Mouse (Mus musculus) ES-Bruce4 (cell line): ENCODE data around the gene Dcst1. TPM values are rescaled to one million over a fixed set of nuclear protein-coding genes. Genes with fewer than 3 reads are reported as not detected.

Experiments
- H3K27ac ChIP-seq: 2 replicates; pipeline ENCODE4 v1.5.1; 2012; ENCODE audit warnings: low read length, inconsistent platforms; ENCODE audit not compliant: insufficient read depth
- H3K27me3 ChIP-seq: 2 replicates; pipeline ENCODE4 v1.6.1; 2012; ENCODE audit warnings: mild to moderate bottlenecking, low read length, inconsistent platforms; ENCODE audit not compliant: control insufficient read depth, poor library complexity, insufficient read depth, severe bottlenecking
- H3K36me3 ChIP-seq: 2 replicates; pipeline ENCODE4 v1.6.1; 2012; ENCODE audit warnings: inconsistent platforms, mild to moderate bottlenecking, low read length, moderate library complexity; ENCODE audit not compliant: control insufficient read depth, poor library complexity, insufficient read depth, severe bottlenecking
- H3K4me1 ChIP-seq: one replicate; pipeline ENCODE4 v1.8.1; 2011; ENCODE audit warnings: low read length; ENCODE audit not compliant: control insufficient read depth, insufficient read depth
- H3K4me3 ChIP-seq: 2 replicates; pipeline ENCODE4 v1.5.1; 2011; ENCODE audit warnings: low read depth, mild to moderate bottlenecking, low read length
- H3K9ac ChIP-seq: 2 replicates; pipeline ENCODE4 v1.6.1; 2012; ENCODE audit warnings: low read depth, mild to moderate bottlenecking, inconsistent platforms; ENCODE audit not compliant: poor library complexity, severe bottlenecking
- H3K9me3 ChIP-seq: replicated peaks from 2 replicates; pipeline ENCODE4 v1.6.1; 2012; ENCODE audit warnings: mild to moderate bottlenecking, low read length, inconsistent platforms; ENCODE audit not compliant: control insufficient read depth, poor library complexity, insufficient read depth, severe bottlenecking
- CTCF ChIP-seq: IDR thresholded peaks from one replicate; pipeline ENCODE4 v1.8.1; 2011; ENCODE audit warnings: low read depth, low read length
- EP300 ChIP-seq: IDR thresholded peaks from 2 replicates; pipeline ENCODE4 v1.6.1; 2011; ENCODE audit warnings: low read depth, low read length; ENCODE audit not compliant: insufficient read depth
- POLR2A ChIP-seq: IDR thresholded peaks from one replicate; pipeline ENCODE4 v1.8.1; 2011; ENCODE audit warnings: low read length; ENCODE audit not compliant: insufficient read depth
- polyA plus RNA-seq: library from polyadenylated mRNA; stranded (reverse); fragments of >200 nt; gene quantifications from 2 replicates; pipeline ENCODE4 v1.2.4, GENCODE M21; 2011; ENCODE audit warnings: low read depth; ENCODE audit not compliant: missing spikeins, insufficient read depth, insufficient read length

Gene Dcst1
- polyA plus RNA-seq, 1 experiment = not detected

DNA sequence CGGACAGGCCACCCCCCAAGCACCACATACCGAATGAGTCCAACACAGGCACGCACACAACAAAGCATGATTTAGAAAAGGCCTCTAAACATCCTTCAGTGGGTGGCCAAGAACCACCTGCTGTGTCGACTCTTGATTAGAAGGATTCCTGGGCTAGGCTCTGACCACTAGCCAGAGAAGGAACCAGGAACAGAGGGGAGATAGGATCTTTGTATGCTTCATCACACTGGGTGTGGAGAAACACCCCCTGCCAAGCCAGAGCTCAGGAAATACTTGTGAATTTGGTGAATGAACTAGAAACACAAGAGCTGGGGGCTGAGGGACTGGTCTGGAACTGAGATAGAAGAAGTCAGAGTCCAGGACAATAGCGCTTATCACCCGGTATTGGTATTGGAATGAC, 28.5 kb downstream of the Dcst1 start:
- H3K36me3 ChIP-seq = 0 out of 2 replicates have a peak, but pooled peaks cover 6% of the 10 kb centered on the region

DNA sequence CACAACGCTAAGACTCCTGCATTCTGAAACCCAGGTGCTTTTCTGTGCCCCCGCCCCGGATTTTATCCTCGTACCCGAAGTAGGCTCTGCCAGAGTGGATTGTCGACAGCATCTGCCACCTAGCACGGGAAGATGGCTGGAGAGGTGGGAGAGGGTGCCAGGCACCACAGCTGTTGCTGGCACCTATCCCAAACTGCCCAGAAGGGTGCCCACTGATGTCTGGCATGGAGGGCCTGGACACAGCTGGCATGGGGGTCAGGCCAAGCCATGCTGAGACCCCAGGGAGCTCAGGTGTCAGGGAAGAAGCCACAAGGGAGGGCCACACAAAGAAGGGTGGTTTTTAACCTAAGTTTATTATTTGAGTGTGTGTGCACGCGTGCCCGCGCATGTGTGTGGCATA, 32.0 kb downstream of the Dcst1 start:
- Histone ChIP-seq H3K36me3 (0 out of 2 replicates have a peak, but pooled peaks cover 6% of the 10 kb centered on the region), H3K27ac (no peak overlapping the region), H3K4me3 (no peak overlapping the region), H3K9ac (no peak overlapping the region), H3K27me3 (no peaks in the 10 kb centered on the region), H3K9me3 (no peaks in the 10 kb centered on the region), H3K4me1 (peaks cover 7% of the 10 kb centered on the region)
- TF ChIP-seq POLR2A = no peak
- TF ChIP-seq EP300 = no peak
- TF ChIP-seq CTCF = no peak

More for the DNA sequence above, 28.5 kb downstream of the Dcst1 start:
- Histone ChIP-seq H3K4me1 (peaks cover 5% of the 10 kb centered on the region), H3K9me3 (no peaks in the 10 kb centered on the region), H3K9ac (0 out of 2 replicates have a peak overlapping the region, but pooled peaks have one; percentile 69), H3K4me3 (peak overlapping the region; percentile 71; the same call in 1 of the 2 replicates), H3K27ac (peak overlapping the region; percentile 13; the same call in 1 of the 2 replicates), H3K27me3 (no peaks in the 10 kb centered on the region)
- no peak for TF ChIP-seq EP300
- no peak for TF ChIP-seq CTCF
- no peak for TF ChIP-seq POLR2A

DNA sequence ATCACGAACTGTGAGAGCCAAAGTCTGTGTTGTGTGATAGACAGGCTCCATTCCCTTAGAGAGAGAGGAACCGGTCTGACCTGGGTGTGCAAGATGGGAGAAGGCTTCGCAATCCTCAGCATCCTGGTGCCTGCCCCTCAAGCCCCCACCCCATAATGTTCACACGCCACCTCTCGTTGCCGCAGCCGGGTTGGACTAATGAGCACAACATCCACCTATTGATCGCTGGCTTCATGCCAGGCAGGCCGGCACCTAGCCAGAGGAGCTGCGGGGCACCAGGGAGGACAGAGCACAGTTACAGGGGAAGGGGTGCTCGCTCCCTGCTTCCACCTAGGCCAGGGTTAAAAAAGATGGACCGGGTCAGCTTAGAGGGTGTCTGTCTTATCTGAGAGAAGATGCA, 32.6 kb downstream of the Dcst1 start:
- TF ChIP-seq CTCF (no peak), EP300 (no peak), POLR2A (no peak)
- H3K27me3 ChIP-seq = no peaks in the 10 kb centered on the region
- H3K27ac ChIP-seq = no peak overlapping the region
- H3K9me3 ChIP-seq = no peaks in the 10 kb centered on the region
- no peak overlapping the region for H3K9ac ChIP-seq
- 0 out of 2 replicates have a peak, but pooled peaks cover 6% of the 10 kb centered on the region for H3K36me3 ChIP-seq
- peaks cover 11% of the 10 kb centered on the region for H3K4me1 ChIP-seq
- no peak overlapping the region for H3K4me3 ChIP-seq

DNA sequence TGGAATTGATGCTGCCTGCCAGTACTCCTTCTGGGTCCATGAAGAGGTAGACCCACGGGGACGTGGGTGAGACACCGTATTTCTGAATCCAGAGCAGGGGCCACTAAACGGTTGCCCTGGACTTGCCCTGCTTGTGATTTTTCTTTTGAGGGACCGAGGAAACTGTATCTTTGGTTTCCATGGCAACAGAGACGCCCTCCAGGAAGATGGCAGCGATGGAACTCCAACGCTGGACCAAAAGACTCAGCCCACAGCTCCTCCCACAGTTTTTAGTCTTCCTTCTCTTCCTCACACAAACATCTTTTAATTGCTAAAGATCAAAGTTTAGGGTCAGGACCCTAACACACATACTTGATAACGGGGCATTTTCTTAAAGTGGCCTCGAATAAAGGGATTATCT, 33.0 kb downstream of the Dcst1 start:
- Histone ChIP-seq H3K9me3 (no peaks in the 10 kb centered on the region), H3K9ac (no peak overlapping the region), H3K27ac (no peak overlapping the region), H3K4me3 (no peak overlapping the region), H3K36me3 (0 out of 2 replicates have a peak, but pooled peaks cover 6% of the 10 kb centered on the region), H3K27me3 (no peaks in the 10 kb centered on the region), H3K4me1 (peaks cover 12% of the 10 kb centered on the region)
- TF ChIP-seq POLR2A (no peak), CTCF (no peak), EP300 (no peak)

DNA sequence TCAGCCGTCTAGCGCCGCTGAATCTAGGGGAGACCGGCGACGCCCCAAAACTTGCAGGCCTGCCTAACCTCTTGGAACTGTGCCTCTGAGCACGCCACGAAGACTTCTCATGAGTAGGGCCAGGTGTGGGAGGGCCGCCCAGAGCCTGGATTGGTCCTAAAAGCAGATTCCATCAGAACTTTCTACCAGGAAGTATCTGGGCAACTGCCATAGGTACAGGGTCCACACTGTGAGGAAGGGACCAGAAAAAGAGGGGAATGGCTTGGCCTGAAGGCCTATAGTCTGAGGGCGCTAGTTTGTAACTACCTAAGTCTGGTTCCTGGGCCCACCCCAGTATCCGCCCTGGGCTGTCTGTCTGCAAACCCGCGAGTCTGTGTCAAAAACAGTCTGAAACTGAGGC, 33.5 kb downstream of the Dcst1 start:
- H3K27ac ChIP-seq = peak overlapping the region; percentile 8; the same call in 1 of the 2 replicates
- no peaks in the 10 kb centered on the region for H3K27me3 ChIP-seq
- H3K4me3 ChIP-seq = peak overlapping the region; percentile 19; the same call in 1 of the 2 replicates
- 0 out of 2 replicates have a peak, but pooled peaks cover 6% of the 10 kb centered on the region for H3K36me3 ChIP-seq
- H3K9me3 ChIP-seq = no peaks in the 10 kb centered on the region
- H3K9ac ChIP-seq = peak overlapping the region; percentile 25; the same call in 1 of the 2 replicates
- no peak for TF ChIP-seq POLR2A
- no peak for TF ChIP-seq CTCF
- no peak for TF ChIP-seq EP300
- peaks cover 14% of the 10 kb centered on the region for H3K4me1 ChIP-seq

DNA sequence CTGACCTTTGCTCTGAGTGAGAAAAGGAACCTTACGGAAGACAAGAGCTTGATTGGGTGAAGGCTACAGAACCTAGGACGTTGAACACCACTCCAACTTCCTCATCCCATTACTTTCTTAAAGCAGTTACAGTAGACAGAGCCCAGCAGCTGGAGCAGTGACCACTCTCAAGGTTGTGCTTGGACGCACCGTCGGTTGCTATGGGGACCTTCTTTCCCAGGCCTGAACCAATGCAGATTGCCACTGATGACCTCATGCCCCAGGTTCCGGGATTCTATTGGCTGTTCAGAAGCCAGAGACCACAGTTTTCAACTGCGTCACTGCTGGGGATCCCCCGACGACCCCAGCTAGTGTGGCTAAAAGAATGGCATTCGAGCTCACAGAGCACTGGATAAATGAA, 34.1 kb downstream of the Dcst1 start:
- peaks cover 14% of the 10 kb centered on the region for H3K4me1 ChIP-seq
- 0 out of 2 replicates have a peak, but pooled peaks cover 6% of the 10 kb centered on the region for H3K36me3 ChIP-seq
- no peak overlapping the region; the same call in 1 of the 2 replicates for H3K9ac ChIP-seq
- H3K27me3 ChIP-seq = no peaks in the 10 kb centered on the region
- H3K9me3 ChIP-seq = no peaks in the 10 kb centered on the region
- TF ChIP-seq EP300 = no peak
- TF ChIP-seq POLR2A = no peak
- TF ChIP-seq CTCF = no peak
- no peak overlapping the region for H3K27ac ChIP-seq
- no peak overlapping the region for H3K4me3 ChIP-seq
